Mouse (Mus musculus) kidney, postnatal 0 days (tissue): ENCODE measurements around the gene Dmrt3. TPM values are rescaled to one million over a fixed set of nuclear protein-coding genes. Genes with fewer than 3 reads are reported as not detected.

Experiments used
- ATAC-seq: fragments of 200-750 bp; cut with Nextera tagmentation; replicated peaks from 2 replicates; pipeline ENCODE4 v1.8.0; 2017; ENCODE audit warnings: low read depth, moderate number of reproducible peaks, moderate TSS enrichment, moderate library complexity; ENCODE audit not compliant: low FRiP score
- DNase-seq: peaks from one replicate; pipeline ENCODE4 v3.0.0-alpha.2; 2016; ENCODE audit warnings: low spot score
- H3K27ac ChIP-seq: fragments of 300-500 bp; sonication (generic); 2 replicates; pipeline ENCODE4 v1.5.1; 2014; ENCODE audit warnings: mild to moderate bottlenecking
- H3K27me3 ChIP-seq: fragments of 300-500 bp; sonication (generic); 2 replicates; pipeline ENCODE4 v1.6.1; 2014; ENCODE audit warnings: low read length, mixed read lengths; ENCODE audit not compliant: insufficient read depth
- H3K36me3 ChIP-seq: fragments of 300-500 bp; sonication (generic); 2 replicates; pipeline ENCODE4 v1.6.1; 2014; ENCODE audit warnings: low read length, mixed read lengths; ENCODE audit not compliant: insufficient read depth
- H3K4me1 ChIP-seq: fragments of 300-500 bp; sonication (generic); replicated peaks from 2 replicates; pipeline ENCODE4 v1.6.1; 2014; ENCODE audit warnings: antibody characterized with exemption, low read length, mixed read lengths; ENCODE audit not compliant: insufficient read depth
- H3K4me2 ChIP-seq: fragments of 300-500 bp; sonication (generic); 2 replicates; pipeline ENCODE4 v1.6.1; 2014; ENCODE audit warnings: mild to moderate bottlenecking, low read length, moderate library complexity, mixed read lengths
- H3K4me3 ChIP-seq: fragments of 300-500 bp; sonication (generic); replicated peaks from 2 replicates; pipeline ENCODE4 v1.5.1; 2014; ENCODE audit warnings: low read depth, low read length
- H3K9ac ChIP-seq: fragments of 300-500 bp; sonication (generic); 2 replicates; pipeline ENCODE4 v1.6.1; 2014; ENCODE audit warnings: low read depth, low read length
- H3K9me3 ChIP-seq: fragments of 300-500 bp; sonication (generic); replicated peaks from 2 replicates; pipeline ENCODE4 v1.6.1; 2016; ENCODE audit warnings: low read length, inconsistent platforms, mixed read lengths
- CTCF ChIP-seq: IDR thresholded peaks from 2 replicates; pipeline ENCODE4 v1.5.1; 2016; ENCODE audit warnings: antibody characterized with exemption, low read depth, mild to moderate bottlenecking, moderate library complexity
- WGBS: fragments of 180-500 bp; shearing (Covaris S2); extraction: QIAGEN DNeasy Blood & Tissue Kit; methylation state at CpG from one replicate; pipeline ENCODE4 v1.1.7; 2014; 5-methylcytosine and 5-hydroxymethylcytosine counted together
- polyA plus RNA-seq: library from polyadenylated mRNA; unstranded; fragments of >200 nt; fragmentation: Nextera tagmentation; extraction: Ambion mirVana; gene quantifications from 2 replicates; pipeline ENCODE4 v1.2.1, GENCODE M21; 2015

The Dmrt3 gene
- 0.04 TPM in 1 of 2 replicates, not detected in the other for polyA plus RNA-seq

DNA sequence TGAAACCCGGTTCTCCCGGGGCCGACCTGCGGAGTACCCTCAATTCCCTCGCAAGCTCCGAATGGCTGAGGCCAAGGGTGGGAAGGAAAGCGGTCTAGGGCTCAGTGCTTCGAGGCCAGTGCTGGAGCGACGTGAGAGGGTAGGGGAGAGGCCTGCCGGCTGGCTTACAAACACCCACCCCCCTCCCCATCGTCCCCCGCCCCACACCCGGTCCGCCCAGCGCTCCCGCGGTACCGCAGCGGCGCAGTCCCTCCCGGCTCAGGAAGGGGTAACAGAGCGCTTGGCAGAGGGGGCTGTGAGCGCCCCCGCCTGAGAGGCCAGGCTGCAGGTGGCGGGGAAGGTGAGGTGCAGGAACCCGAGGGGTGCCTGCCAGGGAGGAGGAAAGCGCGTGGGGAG, at the start of gene Dmrt3:
TSS of gene Dmrt3 (plus strand) at position 287 of the 396 bp plus-strand sequence.
- peak within 1 kb of the TSS; percentile 58 for H3K4me2 ChIP-seq
- no peak within 1 kb of the TSS for H3K27ac ChIP-seq
- peaks cover 22% of the 10 kb centered on the region; the same call in 1 of the 2 replicates for H3K4me1 ChIP-seq
- no peaks in the 10 kb centered on the region for H3K9me3 ChIP-seq
- 0% methylated on average over 19 of the region's 29 CpGs for WGBS
- TF ChIP-seq CTCF, result no peak
- H3K27me3 ChIP-seq, result peaks cover 95% of the 10 kb centered on the region
- H3K36me3 ChIP-seq, result no peaks in the 10 kb centered on the region
- H3K9ac ChIP-seq, result no peak within 1 kb of the TSS
- no peak for DNase-seq
- H3K4me3 ChIP-seq, result peak within 1 kb of the TSS; percentile 40
- ATAC-seq, result no peak

DNA sequence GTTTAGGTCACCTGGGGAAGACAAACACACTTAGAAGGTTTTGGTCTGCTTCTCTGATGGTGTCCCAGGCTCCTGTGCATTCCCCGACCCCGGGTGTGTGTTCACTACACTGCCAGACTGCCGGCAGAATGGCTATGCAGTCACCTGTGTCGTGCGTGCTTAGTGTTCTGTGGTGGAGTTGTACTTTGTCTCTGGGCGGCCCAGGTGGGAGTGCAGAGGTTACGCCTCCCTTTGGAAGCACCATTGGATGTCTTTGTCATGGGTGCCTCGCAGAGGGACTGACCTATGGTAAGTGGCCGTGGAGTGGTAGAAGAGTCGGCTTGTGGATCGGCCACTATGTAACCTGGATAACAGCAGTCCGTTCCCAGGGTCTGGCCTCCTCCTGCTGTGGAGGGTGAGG, 45.7 kb upstream of the Dmrt3 start:
- no peak overlapping the region for H3K4me2 ChIP-seq
- H3K9ac ChIP-seq, result no peak overlapping the region
- no peaks in the 10 kb centered on the region for H3K36me3 ChIP-seq
- no peak overlapping the region for H3K27ac ChIP-seq
- WGBS, result 34% methylated on average over 12 of the region's 12 CpGs
- no peak overlapping the region for H3K4me3 ChIP-seq
- TF ChIP-seq CTCF, result no peak
- no peak for DNase-seq
- H3K4me1 ChIP-seq, result no peaks in the 10 kb centered on the region
- ATAC-seq, result no peak
- no peaks in the 10 kb centered on the region for H3K9me3 ChIP-seq
- H3K27me3 ChIP-seq, result peaks cover 9% of the 10 kb centered on the region

- no peak for TF ChIP-seq CTCF
- 79% methylated on average over 7 of the region's 7 CpGs for WGBS
- H3K36me3 ChIP-seq, result no peaks in the 10 kb centered on the region
- DNase-seq (no peak), ATAC-seq (no peak)
- H3K9me3 ChIP-seq, result no peaks in the 10 kb centered on the region
- H3K27me3 ChIP-seq, result peaks cover 18% of the 10 kb centered on the region
- no peak overlapping the region for H3K9ac ChIP-seq
- H3K4me1 ChIP-seq, result no peaks in the 10 kb centered on the region
- no peak overlapping the region for H3K27ac ChIP-seq
- H3K4me3 ChIP-seq, result no peak overlapping the region
- H3K4me2 ChIP-seq, result no peak overlapping the region
These were observed 40.3 kb upstream of the Dmrt3 start for GRCm38 (mm10) chr19:25569778-25570177.

- Histone ChIP-seq H3K4me1 (no peaks in the 10 kb centered on the region), H3K4me3 (no peak overlapping the region), H3K9me3 (no peaks in the 10 kb centered on the region), H3K36me3 (no peaks in the 10 kb centered on the region), H3K27me3 (peaks cover 38% of the 10 kb centered on the region), H3K27ac (no peak overlapping the region), H3K9ac (no peak overlapping the region), H3K4me2 (no peak overlapping the region)
- WGBS, result 53% methylated on average over 10 of the region's 10 CpGs
- ATAC-seq (no peak), DNase-seq (no peak)
- no peak for TF ChIP-seq CTCF
These were observed 35.7 kb upstream of the Dmrt3 start for GRCm38 (mm10) chr19:25574431-25574830.

GRCm38 (mm10) chr19:25574981-25575814, 34.9 kb upstream of the Dmrt3 start:
- H3K4me1 ChIP-seq, result no peaks in the 10 kb centered on the region
- H3K9ac ChIP-seq, result no peak overlapping the region
- WGBS, result 11% methylated on average over 17 of the region's 17 CpGs
- ATAC-seq (no peak), DNase-seq (peak; percentile 38)
- TF ChIP-seq CTCF, result no peak
- H3K9me3 ChIP-seq, result no peaks in the 10 kb centered on the region
- peaks cover 36% of the 10 kb centered on the region for H3K27me3 ChIP-seq
- H3K4me2 ChIP-seq, result 0 out of 2 replicates have a peak overlapping the region, but pooled peaks have one; percentile 3
- no peak overlapping the region for H3K4me3 ChIP-seq
- no peaks in the 10 kb centered on the region for H3K36me3 ChIP-seq
- H3K27ac ChIP-seq, result no peak overlapping the region

DNA sequence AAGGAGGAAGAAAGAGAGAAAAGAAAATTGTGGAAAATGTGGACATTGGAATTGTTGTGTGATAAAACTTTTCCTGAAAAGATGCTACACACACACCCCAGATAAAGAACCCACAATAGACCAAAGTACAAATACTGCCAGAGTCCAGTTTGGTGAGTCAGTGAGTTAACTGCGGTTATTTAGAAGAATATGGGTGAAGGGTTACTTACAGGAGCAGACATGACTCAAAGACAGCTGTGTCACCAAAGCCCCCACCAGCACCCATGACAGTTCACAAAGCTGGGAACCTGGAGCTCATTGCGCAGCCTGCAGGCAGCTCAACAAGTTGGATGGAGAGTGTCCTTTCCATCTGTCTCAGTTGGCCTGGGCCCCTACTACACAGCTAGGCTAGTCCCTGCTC, 31.7 kb upstream of the Dmrt3 start:
- no peak overlapping the region for H3K27ac ChIP-seq
- H3K4me3 ChIP-seq, result no peak overlapping the region
- H3K9ac ChIP-seq, result no peak overlapping the region
- no peak for TF ChIP-seq CTCF
- DNase-seq (no peak), ATAC-seq (no peak)
- no peaks in the 10 kb centered on the region for H3K9me3 ChIP-seq
- no peaks in the 10 kb centered on the region for H3K4me1 ChIP-seq
- no peaks in the 10 kb centered on the region for H3K36me3 ChIP-seq
- WGBS, result 95% methylated on average over 2 of the region's 2 CpGs
- no peak overlapping the region for H3K4me2 ChIP-seq
- peaks cover 36% of the 10 kb centered on the region for H3K27me3 ChIP-seq
